Mouse (Mus musculus): Measurements from ENCODE around the gene Gm6377.

The Gm6377 gene

DNA sequence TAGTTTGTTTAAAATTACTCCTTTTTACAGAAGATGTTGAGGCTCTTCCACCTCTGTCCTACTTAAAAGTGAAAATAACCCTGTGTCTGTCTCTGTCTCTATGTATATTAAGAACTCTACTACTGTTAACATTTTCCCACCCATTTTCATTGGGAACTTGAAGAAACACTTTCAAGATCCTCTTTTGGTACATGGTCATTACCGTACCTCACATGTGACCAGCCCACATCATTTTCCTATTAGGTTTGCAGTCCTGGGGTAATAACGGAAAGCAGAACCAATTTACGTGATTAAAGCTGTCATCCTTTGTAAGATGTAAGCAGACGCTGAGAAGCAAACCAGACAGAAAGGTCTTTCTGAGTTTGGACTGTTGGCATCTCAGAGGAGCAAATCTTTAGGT lies at the start of gene Gm6377:
TSS of gene Gm6377 (plus strand) at position 289 of the 400 bp plus-strand sequence.
- 83% methylated on average over 4 of the region's 4 CpGs for WGBS

DNA sequence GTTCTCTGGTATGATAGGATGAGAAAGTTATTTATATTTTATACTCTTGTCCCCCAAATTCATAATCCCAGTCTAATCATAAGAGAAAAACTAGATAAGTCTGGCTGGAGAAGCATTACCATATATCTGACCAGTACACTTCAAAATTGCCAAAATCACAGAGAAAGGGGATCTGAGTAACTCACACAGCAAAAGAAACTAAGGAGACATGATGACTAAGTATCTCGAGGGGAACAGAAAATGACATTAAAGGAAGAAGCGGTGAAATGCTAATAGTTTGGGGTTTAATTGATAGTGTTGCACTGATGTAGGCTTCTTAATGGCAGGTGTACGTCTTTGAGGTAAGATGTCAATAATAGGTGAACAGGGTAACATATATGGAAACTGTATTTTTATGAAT lies 49.4 kb upstream of the Gm6377 start:
- WGBS = 90% methylated on average over 3 of the region's 3 CpGs

DNA sequence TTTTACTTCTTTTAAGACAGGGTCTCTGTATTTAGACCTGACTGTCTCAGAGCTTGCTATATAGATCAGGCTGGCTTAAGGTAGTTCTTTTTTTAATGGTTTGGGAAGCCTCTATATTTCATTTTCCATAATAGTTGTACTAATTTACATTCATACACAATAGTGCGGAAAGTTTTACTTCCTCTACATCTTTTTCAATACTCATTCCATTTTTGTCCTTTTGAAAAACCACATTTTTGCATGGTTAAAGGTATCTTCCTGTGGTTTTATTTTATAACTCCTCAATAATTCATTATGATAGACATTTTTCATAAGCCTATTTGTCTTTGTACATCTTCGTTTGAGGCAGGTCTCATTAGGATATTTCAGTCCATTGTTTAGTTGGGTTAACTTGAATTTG lies 45.3 kb upstream of the Gm6377 start:
- 87% methylated on average over 2 of the region's 2 CpGs for WGBS

DNA sequence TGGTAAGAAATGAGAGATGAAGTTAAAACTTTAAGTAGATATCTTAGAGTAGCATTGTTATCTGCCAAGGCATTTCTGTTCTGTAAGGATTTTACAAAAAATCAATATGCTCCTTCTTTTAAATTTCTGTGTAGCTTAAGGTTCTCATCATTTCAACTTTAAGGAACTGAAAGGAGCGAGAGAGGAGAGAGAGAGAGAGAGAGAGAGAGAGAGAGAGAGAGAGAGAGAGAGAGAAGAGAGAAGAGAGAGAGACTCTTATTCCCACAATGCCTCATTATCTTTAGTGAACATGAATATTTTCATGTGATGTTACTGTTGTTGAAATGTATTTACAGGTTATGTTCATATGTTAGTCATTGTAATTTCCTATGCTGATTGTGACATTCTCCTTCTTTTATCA lies 36.2 kb upstream of the Gm6377 start:
- 92% methylated on average over 1 of the region's 1 CpGs for WGBS

DNA sequence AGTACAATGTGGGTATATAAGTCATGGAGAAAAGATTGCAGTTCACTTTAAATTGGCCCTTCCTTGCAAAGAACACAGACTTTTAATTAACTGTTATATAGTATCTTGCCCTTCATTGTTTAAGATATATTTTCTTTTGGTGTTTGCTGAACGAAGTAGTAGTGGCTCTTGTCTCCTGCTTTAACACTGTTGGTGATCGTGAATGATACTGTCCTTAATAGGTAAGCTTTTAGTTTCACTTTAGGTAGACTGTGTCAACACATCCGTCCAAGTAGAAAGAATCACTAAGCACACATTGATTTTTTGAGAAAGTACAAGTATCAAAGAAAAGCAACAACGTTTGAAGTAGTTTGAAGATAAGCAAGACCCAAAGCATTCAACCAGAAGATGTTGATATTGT lies 35.7 kb upstream of the Gm6377 start:
- WGBS = 84% methylated on average over 4 of the region's 4 CpGs

DNA sequence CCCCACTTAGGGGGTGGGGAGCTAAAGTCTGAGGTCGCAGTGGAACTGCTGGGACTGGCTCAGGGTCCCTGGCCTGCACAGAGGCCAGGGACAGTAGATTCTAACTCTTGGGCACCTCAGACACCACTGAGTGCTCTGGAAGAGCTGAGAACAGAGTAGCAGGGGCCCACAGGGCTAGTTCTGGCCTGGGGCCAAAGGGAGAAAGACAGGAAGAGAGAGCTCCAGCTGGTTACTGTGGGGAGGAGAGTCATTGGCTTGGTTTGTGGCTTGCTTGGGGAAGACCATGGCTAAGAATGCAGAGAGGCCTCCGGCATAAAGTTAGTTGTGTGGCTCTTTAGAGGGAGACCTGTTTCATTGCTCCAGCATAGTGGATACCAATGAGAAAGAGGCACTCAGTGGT lies 21.5 kb upstream of the Gm6377 start:
- 73% methylated on average over 2 of the region's 2 CpGs for WGBS

DNA sequence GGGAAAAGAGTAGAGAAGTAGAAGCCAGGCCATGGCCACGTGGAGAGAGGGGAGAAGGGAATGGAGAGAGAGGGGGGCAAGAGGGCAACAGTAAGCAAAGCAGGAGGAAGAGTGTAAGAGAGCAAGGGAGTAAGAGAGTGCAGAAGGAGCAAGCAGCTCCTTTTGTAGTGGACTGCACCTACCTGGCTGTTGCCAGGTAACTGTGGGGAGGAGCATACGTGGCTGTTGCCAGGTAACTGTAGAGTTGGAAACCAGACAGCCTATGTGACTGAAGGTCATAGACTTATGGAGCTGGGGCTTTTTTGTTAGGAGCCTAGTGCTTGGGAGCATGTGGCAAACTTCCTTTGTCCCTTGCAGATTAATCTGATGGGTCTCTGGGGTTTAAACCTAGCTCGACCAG lies 21.1 kb upstream of the Gm6377 start:
- 38% methylated on average over 3 of the region's 3 CpGs for WGBS

DNA sequence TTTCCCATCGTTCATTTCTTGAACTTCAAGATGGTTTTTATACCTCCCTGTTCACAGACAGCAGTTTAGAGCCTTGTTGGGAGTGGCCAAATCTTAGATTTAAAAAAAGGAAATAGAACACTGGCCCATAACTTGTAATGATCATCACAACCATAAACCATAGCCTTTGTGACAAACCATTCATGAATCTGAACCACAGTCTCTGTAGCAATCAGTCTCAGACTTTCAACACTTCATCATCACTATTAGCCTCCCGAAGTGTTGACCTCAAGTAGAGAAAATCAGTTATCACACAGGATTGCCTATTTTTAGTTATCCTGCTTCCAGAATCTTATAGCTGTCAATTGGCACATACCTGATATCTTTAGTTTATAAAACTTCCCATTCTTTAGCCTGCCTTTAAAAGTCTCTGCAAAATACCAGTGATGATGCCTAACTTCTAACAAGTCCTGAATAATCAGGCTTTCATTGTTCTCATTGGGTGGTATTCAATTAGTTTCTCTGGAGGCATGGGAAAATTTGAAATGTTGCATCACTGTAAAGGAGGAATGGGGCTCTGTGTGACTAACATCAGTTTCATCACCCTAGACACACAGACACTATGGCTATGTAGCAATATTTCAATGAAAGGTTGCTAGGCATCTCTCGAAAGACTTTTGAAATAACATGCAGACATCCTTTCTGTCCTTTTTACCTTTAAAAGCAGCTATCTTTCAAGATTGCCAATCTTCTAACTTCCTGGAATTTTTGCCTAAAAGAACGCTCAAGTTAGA lies 11.7 kb upstream of the Gm6377 start:
- 93% methylated on average over 4 of the region's 4 CpGs for WGBS

DNA sequence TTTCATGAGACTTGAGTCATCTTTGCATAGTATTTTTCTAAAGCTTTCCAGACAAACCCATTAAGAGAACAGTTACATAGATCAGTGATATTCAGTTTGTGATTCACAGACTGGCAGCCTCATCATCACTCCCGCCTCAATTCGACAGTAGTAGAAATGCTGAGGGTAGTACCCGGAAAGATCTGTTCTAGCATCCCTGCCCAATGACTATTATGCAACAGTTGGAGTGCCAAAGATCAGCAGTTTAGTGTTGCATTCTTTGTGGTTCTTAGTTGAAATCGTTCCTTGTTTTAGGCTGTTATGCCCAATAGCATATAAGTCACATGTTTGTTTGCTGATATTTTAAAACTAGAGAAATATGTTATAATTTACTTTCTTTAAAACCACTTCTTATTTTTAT lies 6.9 kb upstream of the Gm6377 start:
- 77% methylated on average over 4 of the region's 4 CpGs for WGBS

DNA sequence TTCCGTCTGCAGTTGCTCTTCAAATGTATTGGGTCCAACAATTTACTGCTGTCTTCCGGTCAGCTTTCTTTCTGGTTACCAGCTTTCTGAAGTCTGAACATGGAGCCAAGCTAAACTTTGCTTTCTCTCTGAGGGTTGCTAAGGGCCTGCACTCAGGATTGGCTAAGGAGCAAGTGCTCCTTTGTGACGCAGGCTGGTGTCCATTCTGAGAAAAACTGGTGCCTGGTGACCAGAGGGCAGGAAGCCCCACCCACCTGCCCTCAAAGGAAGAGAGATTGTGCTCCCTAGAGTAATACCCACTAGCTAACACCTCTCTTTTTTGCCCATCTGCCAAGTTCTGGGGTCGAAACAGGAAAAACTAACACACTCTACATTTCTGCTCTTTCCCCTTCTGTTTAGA lies 5.6 kb upstream of the Gm6377 start:
- 38% methylated on average over 4 of the region's 4 CpGs for WGBS

DNA sequence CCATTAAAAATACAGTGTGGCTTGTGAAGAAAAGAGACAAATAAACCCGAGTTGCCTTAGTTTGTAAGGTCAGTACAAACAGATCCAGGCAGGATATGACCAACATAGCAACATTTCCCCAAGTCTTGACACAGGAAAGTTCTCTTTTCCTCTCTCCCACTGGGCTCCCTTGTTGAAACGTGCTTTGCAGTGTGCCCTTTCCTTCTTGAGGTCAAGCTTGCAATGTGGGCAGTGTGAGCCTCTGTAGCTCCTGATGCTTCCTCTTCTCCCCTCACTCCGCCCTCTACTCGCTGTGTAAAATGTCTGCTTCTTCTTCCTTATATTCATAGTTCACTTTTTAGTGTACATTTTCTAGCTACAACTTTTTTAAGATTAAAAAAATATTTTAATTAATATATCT lies 5.1 kb upstream of the Gm6377 start:
- WGBS = 63% methylated on average over 4 of the region's 4 CpGs

DNA sequence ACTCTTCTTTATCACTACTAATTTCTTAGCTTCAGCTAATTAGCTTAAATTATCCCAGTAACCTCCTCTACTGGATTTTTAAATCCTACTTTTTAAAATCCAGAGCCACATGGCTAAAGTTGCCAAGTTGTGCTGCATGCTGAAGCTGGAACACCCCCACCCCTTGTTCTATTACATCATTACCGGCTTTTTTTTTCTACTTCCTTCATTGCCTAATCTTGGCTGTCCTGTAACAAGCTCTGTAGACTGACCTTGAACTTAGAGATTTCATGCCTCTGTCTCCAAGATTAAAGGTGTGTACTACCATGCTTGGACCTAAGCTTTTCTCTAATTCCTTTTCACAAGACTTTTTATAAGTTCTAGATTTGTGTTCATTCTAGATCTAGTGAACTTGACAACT lies 32.2 kb downstream of the Gm6377 start:
- 97% methylated on average over 1 of the region's 1 CpGs for WGBS

DNA sequence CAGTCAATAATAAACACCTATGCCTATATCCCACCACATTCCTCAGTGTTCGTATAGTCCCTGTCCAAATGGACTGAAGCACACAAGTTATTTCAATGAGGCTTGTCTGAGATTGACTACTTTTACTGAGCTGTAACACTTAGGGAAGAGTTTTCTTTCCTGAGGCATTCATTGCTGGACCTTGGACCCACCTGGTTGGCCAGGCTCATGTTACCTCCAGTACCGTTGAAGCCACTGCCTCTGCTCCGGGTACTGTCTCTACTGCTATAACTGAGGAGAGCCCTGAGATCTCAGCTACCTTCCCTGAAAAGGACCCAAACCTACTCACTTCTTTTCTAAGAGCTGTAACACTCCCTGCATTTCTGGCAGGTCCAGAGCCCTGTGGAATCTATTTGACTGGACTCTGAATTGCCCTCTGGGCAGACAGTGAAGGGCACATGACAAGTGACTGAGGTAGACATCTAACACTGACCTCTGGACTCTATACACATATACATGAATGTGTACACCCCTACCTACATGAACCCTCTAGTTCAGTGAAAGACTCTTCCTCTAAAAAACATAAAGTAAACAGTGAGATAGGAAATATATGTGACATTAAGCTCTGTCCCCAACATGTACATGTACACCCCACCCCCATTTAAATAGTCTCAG lies 39.0 kb downstream of the Gm6377 start:
- WGBS = 92% methylated on average over 3 of the region's 3 CpGs
